Mouse (Mus musculus) forebrain, embryonic 10.5 days (tissue): ENCODE measurements around the gene Gstp1. TPM values are rescaled to one million over a fixed set of nuclear protein-coding genes. Genes with fewer than 3 reads are reported as not detected.
"Not testable (repeated sequence)": the region's sequence is repeated elsewhere in the genome, so short reads cannot be mapped to it uniquely, and the experiment has no call there.

Experiments
- DNase-seq: peaks from one replicate; pipeline ENCODE4 v3.0.0-alpha.2; 2017; ENCODE audit warnings: low spot score; ENCODE audit errors: extremely low spot score
- H3K27ac ChIP-seq: fragments of 300-500 bp; sonication (generic); 2 replicates; pipeline ENCODE4 v1.5.1; 2016; ENCODE audit warnings: mild to moderate bottlenecking
- H3K27me3 ChIP-seq: fragments of 300-500 bp; sonication (generic); 2 replicates; pipeline ENCODE4 v1.6.1; 2016; ENCODE audit warnings: mild to moderate bottlenecking; ENCODE audit not compliant: poor library complexity, severe bottlenecking
- H3K36me3 ChIP-seq: fragments of 300-500 bp; sonication (generic); replicated peaks from 2 replicates; pipeline ENCODE4 v1.6.1; 2016; ENCODE audit warnings: mild to moderate bottlenecking, moderate library complexity
- H3K4me1 ChIP-seq: fragments of 300-500 bp; sonication (generic); 2 replicates; pipeline ENCODE4 v1.6.1; 2016
- H3K4me3 ChIP-seq: fragments of 300-500 bp; sonication (generic); 2 replicates; pipeline ENCODE4 v1.5.1; 2016; ENCODE audit warnings: mild to moderate bottlenecking, moderate library complexity
- H3K9me3 ChIP-seq: fragments of 300-500 bp; sonication (generic); 2 replicates; pipeline ENCODE4 v1.6.1; 2016; ENCODE audit warnings: mild to moderate bottlenecking, moderate library complexity
- WGBS: fragments of 180-500 bp; shearing (Covaris S2); methylation state at CpG from one replicate; pipeline ENCODE4 v1.1.7; 2016; 5-methylcytosine and 5-hydroxymethylcytosine counted together
- polyA plus RNA-seq: library from polyadenylated mRNA; unstranded; fragments of >200 nt; fragmentation: Nextera tagmentation; extraction: Ambion mirVana; gene quantifications from 2 replicates; pipeline ENCODE4 v1.2.1, GENCODE M21; 2016

The Gstp1 gene
- polyA plus RNA-seq, 1 experiment from 2014 or later: 412 TPM

- H3K9me3 ChIP-seq: no peaks in the 10 kb centered on the region
- whole genome bisulfite sequencing: 92% methylated on average over 5 of the region's 5 CpGs
- no peak for DNase-seq
Observed at GRCm38 (mm10) chr19:4058581-4058980, 20.8 kb upstream of the Gstp1 start.

DNA sequence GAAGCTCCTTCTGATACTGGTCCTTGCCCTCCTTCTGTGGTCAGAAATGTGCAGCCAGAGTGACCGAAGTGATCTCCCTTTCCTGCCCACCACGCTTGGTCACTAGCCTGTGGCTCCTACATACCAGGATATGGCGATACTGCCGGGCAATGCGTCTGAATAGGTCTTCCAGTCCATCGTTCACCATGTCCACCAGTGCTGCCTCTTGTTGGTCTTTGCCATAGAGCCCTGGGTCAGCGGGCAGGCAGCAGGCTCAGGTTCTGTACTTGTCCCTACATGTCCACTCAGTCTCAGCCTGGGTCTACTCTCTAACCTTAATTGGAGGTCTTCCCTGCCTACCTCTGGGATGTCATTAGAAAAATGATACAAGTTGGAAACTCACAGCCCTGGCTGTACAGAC lies 20.2 kb upstream of the Gstp1 start:
- Histone ChIP-seq H3K9me3 (no peaks in the 10 kb centered on the region), H3K27me3 (no peaks in the 10 kb centered on the region), H3K4me1 (0 out of 2 replicates have a peak, but pooled peaks cover 6% of the 10 kb centered on the region), H3K36me3 (no peaks in the 10 kb centered on the region), H3K4me3 (no peak overlapping the region), H3K27ac (no peak overlapping the region)
- 94% methylated on average over 7 of the region's 7 CpGs for WGBS
- no peak for DNase-seq

More at GRCm38 (mm10) chr19:4058581-4058980, 20.8 kb upstream of the Gstp1 start:
- Histone ChIP-seq H3K27ac (no peak overlapping the region), H3K36me3 (no peaks in the 10 kb centered on the region), H3K4me3 (no peak overlapping the region), H3K4me1 (0 out of 2 replicates have a peak, but pooled peaks cover 6% of the 10 kb centered on the region), H3K27me3 (no peaks in the 10 kb centered on the region)

- 0 out of 2 replicates have a peak, but pooled peaks cover 6% of the 10 kb centered on the region for H3K4me1 ChIP-seq
Observed at GRCm38 (mm10) chr19:4057389-4057788, 19.6 kb upstream of the Gstp1 start.

GRCm38 (mm10) chr19:4056727-4057126 lies 18.9 kb upstream of the Gstp1 start:
- 37% methylated on average over 4 of the region's 4 CpGs for WGBS
- no peak for DNase-seq
- no peaks in the 10 kb centered on the region for H3K36me3 ChIP-seq

More at GRCm38 (mm10) chr19:4057389-4057788, 19.6 kb upstream of the Gstp1 start:
- 87% methylated on average over 13 of the region's 13 CpGs for WGBS
- H3K36me3 ChIP-seq: no peaks in the 10 kb centered on the region
- H3K27me3 ChIP-seq: no peaks in the 10 kb centered on the region
- DNase-seq: no peak
- H3K4me3 ChIP-seq: no peak overlapping the region
- H3K27ac ChIP-seq: no peak overlapping the region
- H3K9me3 ChIP-seq: no peaks in the 10 kb centered on the region

DNA sequence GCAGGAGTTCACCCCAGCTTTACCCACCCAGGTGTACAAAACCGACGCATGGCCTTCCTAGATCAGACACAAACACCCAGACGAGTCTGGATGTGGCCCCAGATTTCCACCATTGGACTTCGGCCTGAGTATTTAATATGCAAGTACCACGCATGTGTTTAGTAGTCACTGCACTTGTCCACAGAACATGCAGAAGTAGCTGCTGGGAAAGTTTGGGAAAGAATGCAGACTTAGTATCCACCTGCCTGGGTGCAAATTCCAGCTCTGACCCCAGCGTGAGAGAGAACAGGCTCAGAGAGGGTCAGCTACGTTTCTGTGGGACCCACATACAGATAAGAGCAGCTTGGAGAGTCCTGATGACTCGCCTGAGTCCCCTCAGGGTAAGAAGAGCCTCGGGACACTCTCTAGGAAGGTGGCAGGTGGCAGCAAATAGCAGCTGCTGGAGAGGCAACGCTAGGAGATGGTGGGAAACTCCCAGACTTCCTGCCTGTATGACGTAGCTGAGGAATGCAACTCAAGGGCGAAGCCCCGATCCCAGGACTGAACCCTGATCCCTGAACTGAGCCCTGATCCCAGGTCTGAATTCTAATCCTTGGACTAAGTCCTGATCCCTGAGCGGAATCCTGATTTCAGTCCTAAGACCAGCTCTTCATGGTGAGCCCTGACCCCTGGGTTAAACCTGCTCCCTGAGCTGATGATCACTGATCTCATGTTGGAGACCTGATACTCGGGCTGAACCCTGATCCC lies 18.3 kb upstream of the Gstp1 start:
- no peaks in the 10 kb centered on the region for H3K36me3 ChIP-seq
- H3K4me3 ChIP-seq: no peak overlapping the region
- WGBS: 68% methylated on average over 15 of the region's 15 CpGs
- H3K9me3 ChIP-seq: no peaks in the 10 kb centered on the region
- no peak overlapping the region for H3K27ac ChIP-seq
- H3K4me1 ChIP-seq: 0 out of 2 replicates have a peak, but pooled peaks cover 6% of the 10 kb centered on the region
- H3K27me3 ChIP-seq: no peaks in the 10 kb centered on the region
- no peak for DNase-seq

More at GRCm38 (mm10) chr19:4056727-4057126, 18.9 kb upstream of the Gstp1 start:
- no peak overlapping the region for H3K27ac ChIP-seq
- H3K27me3 ChIP-seq: no peaks in the 10 kb centered on the region
- H3K4me3 ChIP-seq: no peak overlapping the region
- H3K4me1 ChIP-seq: 0 out of 2 replicates have a peak, but pooled peaks cover 6% of the 10 kb centered on the region
- H3K9me3 ChIP-seq: no peaks in the 10 kb centered on the region

DNA sequence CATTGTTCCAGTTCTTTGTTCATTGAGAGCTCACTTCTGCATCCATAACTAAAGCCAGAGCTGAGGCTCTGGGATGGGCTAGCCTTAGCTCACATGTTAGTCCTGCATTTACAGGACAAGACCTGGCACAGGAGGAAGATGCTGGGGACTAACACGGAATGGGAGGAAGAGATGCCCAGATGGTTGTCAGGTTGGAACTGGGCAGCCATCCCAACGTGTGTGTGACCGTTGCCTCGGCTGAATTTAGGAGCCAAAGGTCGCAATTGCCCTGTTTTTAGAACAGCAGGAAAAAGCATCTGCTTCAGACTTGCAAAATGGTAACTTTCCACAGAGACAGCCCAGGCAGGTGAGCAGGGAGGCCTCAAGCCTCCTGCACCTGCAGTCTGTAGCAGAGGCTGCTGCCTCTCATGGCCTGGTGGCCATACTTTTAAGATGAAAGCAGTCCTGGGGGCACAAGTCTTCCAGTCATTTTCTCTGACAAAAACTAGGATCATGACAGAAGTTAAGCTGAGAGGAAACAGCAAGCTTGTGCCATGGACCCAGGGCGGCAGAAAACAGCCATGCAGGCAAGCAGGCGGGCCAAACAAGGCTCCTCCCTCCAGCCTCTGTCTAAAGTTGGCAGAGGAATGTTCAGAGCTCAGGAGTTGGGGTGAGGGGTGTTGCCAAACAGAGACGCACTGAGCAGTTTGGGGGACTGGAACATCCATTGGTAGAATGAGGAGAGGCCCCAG lies 17.6 kb upstream of the Gstp1 start:
- Histone ChIP-seq H3K9me3 (no peaks in the 10 kb centered on the region), H3K27ac (no peak overlapping the region), H3K4me1 (0 out of 2 replicates have a peak, but pooled peaks cover 6% of the 10 kb centered on the region), H3K4me3 (no peak overlapping the region), H3K36me3 (no peaks in the 10 kb centered on the region), H3K27me3 (no peaks in the 10 kb centered on the region)
- DNase-seq: no peak
- WGBS: 79% methylated on average over 8 of the region's 8 CpGs

DNA sequence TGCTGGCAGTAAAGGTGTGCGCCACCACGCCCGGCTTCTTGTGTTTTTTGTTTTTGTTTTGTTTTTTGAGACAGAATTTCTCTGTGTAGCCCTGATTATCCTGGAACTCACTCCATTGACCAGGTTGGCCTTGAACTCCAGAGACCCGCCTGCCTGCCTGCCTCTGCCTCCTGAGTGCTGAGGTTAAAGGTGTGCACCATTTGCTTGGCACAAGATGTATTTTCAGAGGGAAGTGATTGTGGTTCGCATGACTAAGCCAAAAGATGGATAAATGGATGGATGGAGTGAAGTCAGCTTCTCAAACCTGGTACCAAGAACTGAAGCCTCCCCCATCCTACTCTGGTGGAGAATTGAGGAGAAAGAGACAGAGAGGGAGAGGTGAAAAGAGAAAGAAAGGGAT lies 16.8 kb upstream of the Gstp1 start:
- no peaks in the 10 kb centered on the region for H3K36me3 ChIP-seq
- no peaks in the 10 kb centered on the region for H3K27me3 ChIP-seq
- H3K4me1 ChIP-seq: 0 out of 2 replicates have a peak, but pooled peaks cover 6% of the 10 kb centered on the region
- no peaks in the 10 kb centered on the region for H3K9me3 ChIP-seq
- DNase-seq: no peak
- 84% methylated on average over 5 of the region's 5 CpGs for WGBS
- no peak overlapping the region for H3K27ac ChIP-seq
- no peak overlapping the region for H3K4me3 ChIP-seq

- no peak for DNase-seq
- WGBS: 89% methylated on average over 5 of the region's 5 CpGs
- Histone ChIP-seq H3K4me3 (no peak overlapping the region), H3K27ac (no peak overlapping the region), H3K9me3 (no peaks in the 10 kb centered on the region), H3K36me3 (no peaks in the 10 kb centered on the region), H3K4me1 (0 out of 2 replicates have a peak, but pooled peaks cover 6% of the 10 kb centered on the region), H3K27me3 (no peaks in the 10 kb centered on the region)
Observed at GRCm38 (mm10) chr19:4052516-4053030, 14.8 kb upstream of the Gstp1 start.

- Histone ChIP-seq H3K27ac (no peak overlapping the region), H3K27me3 (no peaks in the 10 kb centered on the region), H3K9me3 (no peaks in the 10 kb centered on the region), H3K36me3 (no peaks in the 10 kb centered on the region), H3K4me3 (no peak overlapping the region), H3K4me1 (0 out of 2 replicates have a peak, but pooled peaks cover 5% of the 10 kb centered on the region)
- WGBS: 58% methylated on average over 10 of the region's 10 CpGs
- DNase-seq: peak; percentile 68
Observed at GRCm38 (mm10) chr19:4051741-4052515, 14.1 kb upstream of the Gstp1 start.

DNA sequence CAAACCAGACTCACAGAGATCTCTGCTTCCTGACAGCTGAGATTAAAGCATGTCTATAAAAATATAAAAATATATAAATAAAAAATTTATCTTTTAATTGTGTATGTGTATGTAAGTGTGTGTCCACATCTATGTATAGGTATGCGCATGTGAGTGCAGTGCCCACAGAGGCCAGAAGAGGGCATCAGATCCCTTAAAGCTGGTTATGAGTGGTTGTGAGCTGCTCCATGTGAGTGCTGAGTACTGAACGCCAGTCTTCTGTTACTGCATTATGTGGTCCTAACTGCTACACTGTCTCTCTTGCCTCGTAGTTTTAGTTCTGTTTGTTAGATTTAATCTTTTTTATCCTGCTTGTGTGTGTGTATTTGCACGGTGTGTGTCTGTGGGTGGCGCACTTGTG lies 13.2 kb upstream of the Gstp1 start:
- Histone ChIP-seq H3K4me3 (no peak overlapping the region), H3K27ac (no peak overlapping the region), H3K9me3 (no peaks in the 10 kb centered on the region), H3K4me1 (0 out of 2 replicates have a peak, but pooled peaks cover 3% of the 10 kb centered on the region), H3K27me3 (no peaks in the 10 kb centered on the region), H3K36me3 (no peaks in the 10 kb centered on the region)
- DNase-seq: no peak
- 92% methylated on average over 5 of the region's 5 CpGs for WGBS

GRCm38 (mm10) chr19:4049069-4049468 lies 11.3 kb upstream of the Gstp1 start:
- H3K4me1 ChIP-seq, DNase-seq, H3K4me3 ChIP-seq, H3K27ac ChIP-seq, H3K36me3 ChIP-seq, H3K9me3 ChIP-seq, H3K27me3 ChIP-seq: not testable (repeated sequence)
- 84% methylated on average over 5 of the region's 5 CpGs for WGBS

- Histone ChIP-seq H3K4me3 (no peak overlapping the region), H3K27ac (no peak overlapping the region), H3K36me3 (no peaks in the 10 kb centered on the region), H3K4me1 (0 out of 2 replicates have a peak, but pooled peaks cover 6% of the 10 kb centered on the region), H3K27me3 (no peaks in the 10 kb centered on the region), H3K9me3 (no peaks in the 10 kb centered on the region)
- DNase-seq: peak; percentile 80
- WGBS: 19% methylated on average over 4 of the region's 4 CpGs
Observed at GRCm38 (mm10) chr19:4047859-4048258, 10.1 kb upstream of the Gstp1 start.
